Mouse (Mus musculus) heart, postnatal 10 days (tissue): Measurements from ENCODE around the gene Mrpl16. TPM values are rescaled to one million over a fixed set of nuclear protein-coding genes. Genes with fewer than 3 reads are reported as not detected.
A peak's percentile ranks its signal among the peaks of the same experiment; 100 is the strongest.

ENCODE experiments used
- DNase-seq, 2 experiments: peaks; one replicate each; pipeline ENCODE4 v3.0.0; 2021
- intact Hi-C: fragments of 180-260 bp; cut with DNase I; formaldehyde crosslinking; loops from one replicate; pipeline ENCODE4 v1.15.1; 2025
- total RNA-seq, 2 experiments: library from RNA; stranded (reverse); gene quantifications; 2 replicates each; pipeline ENCODE4 v1.2.3; 2021

Gene Mrpl16
- 10 to 100 TPM; 90.2 to 93.8 TPM for total RNA-seq

DNA sequence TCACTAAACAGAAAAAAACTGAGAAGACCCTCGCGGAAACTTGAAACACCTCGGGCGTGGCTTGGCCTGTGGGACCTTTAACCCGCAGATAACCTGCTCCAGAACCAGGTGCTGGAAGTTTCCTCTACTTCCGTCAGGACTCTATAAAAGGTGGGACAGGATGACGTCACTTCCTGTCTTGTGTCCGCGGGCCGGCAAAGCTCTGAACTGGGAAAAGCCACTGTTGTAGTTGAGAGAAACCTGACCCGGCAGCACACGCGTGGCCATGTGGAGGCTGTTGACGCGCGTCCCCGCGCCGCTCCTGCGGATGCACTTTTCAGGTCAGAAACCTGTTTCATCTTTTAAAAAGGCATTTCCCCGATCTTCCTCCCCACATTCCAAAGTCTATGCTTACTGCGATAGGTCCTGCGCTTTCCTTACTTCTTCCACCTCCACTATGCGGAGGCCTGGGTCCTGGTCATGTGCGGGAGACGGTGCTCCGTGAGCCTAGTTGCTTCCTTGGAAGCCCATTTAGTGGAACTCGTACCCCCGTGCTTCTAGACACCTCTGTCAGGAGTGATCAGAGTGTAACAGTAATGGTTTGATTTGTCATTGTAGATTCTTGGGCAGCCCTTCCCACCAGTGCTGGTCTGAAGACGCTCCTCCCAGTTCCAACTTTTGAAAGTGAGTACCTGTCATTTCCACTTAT is at the start of gene Mrpl16:
Mrpl16 (plus strand) TSS at position 187 of the 688 bp plus-strand sequence.
- intact Hi-C loops: no loop called here
- peak; percentile 92 to 94 for DNase-seq

DNA sequence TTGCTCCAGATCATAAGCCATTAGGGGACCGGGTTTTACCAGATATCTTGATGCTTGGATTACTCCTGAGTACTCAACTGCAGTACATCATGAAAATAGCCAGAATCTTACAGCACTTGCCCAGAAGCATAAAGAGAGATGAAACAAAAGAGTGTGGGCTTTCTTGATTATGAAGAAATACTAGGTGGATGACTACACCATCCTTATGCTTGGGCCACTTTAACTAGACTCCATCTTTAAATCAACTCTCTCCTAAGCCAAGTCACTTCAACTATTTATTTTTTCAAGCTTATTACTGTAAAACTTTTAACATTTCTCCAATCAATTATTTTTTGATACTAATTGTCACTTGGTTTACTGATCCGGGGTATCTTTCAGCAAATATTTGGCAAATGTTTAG is 46.3 kb upstream of the Mrpl16 start:
- DNase-seq: no peak
- intact Hi-C loops: no loop called here

DNA sequence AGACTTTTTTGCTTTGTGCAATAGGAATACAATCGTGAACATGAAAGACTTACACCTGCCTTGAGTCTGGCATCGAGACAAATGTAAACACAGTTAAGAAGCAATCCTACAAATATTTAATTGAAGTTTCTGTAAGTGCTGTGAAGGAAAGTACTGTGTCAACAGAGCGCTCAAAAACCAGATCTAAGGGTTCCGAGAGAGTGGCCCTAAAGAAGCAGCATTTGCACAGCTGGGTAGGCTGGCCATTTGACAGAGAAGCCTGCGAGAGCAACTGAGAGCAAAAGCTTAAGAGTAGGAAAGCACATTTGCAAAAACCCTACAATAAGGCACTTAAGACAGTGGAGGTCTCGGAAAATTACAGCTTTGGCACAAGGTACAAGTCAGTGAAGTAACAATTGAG is 45.9 kb upstream of the Mrpl16 start:
- DNase-seq: no peak
- intact Hi-C loops: no loop called here

DNA sequence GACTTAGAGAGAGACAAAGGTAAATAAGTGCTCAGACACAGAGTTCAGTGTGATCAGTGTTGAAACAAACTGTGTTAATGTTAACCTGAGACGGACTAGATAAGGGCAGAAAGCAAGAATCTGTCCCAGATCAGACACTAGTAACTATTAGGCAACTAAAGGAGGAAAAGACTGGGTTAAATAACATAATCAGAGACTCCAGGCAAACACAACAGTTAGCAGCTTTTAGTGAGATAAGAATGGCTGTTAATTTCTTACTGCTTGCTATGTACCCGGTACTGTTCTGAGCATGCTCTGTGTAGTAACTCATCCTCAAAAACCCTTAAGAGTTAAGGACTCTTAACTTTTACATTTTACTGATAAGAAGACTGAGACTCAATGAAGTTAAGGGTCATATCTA is 44.3 kb upstream of the Mrpl16 start:
- no peak for DNase-seq
- intact Hi-C loops: no loop called here

DNA sequence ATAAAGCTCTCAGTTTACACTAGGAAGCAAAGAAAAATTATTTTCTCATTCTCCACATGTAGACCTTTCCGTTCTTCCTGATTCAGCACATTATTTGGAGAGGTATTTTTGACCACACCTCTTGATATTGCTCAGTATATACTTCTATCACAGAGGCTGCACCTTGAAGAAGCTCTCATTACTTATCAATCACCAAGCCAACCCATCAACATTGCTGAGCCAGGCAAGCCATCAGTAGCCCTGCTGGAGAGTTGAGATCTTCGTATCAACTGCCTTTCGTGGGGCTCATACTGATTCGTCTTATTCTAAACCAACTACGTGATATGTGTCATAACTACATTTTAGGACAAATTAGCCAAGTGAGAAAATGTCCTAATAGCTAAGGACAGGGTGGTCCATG is 42.9 kb upstream of the Mrpl16 start:
- no peak for DNase-seq
- intact Hi-C loops: no loop called here

DNA sequence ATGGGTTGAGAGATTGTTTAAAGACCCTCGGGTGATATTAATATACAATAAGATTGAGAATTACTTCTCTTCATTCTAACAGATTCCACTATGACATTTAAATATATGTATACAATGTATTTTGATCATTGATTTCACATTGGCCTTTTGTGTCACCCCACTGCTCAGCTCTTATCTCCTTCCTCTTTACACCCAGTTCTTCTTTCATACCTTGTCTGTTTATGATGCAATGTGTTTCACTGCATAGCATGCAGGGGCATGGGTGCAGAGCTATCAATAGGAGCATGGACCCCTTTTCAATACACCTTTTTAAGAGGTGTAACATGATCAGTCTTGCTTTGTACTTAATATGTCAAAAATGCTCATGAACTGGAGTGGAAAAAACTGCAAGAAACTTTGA is 39.9 kb upstream of the Mrpl16 start:
- DNase-seq: no peak
- intact Hi-C loops: no loop called here

DNA sequence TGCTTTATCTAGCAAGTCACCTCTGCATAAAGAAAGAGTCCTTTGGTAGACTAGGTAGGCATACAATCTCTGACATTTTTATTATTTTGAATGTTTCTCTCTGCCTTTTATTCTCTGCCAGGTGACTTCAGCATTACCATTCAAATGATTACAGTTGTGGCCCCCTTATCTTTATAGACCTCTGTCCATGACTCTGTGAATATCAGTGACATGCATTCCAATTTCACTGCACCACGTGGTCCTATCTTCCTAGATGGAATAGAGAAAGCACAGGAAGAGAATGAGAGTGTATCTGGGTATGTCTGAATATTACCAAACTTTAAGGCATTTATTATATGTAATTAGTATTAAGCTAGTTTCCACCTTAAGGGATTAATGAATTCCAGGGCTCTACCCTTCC is 33.7 kb upstream of the Mrpl16 start:
- DNase-seq: no peak
- intact Hi-C loops: no loop called here

DNA sequence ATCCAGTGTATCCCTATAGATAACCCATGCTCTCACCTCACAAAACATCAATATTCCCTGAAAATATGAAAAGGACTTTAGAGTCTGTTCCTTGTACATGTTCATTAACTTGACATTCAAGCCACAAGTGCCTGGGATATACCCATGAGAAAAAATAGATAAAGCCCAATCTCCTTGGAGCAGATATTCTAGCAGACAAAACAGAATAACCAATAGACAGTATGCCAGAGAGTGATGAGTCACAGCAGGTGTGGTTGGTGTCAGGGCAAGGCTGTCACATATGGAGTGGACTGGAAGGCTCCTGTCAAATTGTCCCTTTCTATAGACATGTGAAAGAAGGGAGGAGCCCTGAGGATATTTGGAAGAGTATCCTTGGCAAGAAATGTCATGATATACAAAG is 24.5 kb upstream of the Mrpl16 start:
- intact Hi-C loops: no loop called here
- no peak for DNase-seq

DNA sequence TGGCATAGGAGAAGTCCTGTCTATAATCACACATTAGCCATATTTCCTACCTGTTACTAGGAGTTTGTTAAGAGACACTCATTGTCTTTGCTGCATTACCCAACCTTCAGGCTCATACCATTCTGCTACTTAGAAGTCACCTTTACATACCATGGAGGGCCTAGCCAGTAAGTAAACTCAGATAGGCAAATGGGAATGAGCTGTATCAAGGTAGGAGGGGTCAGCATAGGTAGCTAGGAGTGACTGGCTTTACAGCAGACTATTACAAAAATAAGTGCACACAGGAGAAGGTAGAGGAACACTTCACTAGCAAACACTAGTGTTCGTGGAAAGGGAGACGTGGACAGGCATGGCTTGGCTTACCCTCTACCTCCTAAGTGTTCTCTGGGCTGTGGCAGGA is 22.9 kb upstream of the Mrpl16 start, which contains the start of gene Gif:
Gif (plus strand) TSS at position 257 of the 400 bp plus-strand sequence.
- intact Hi-C loops: no loop called here
- no peak for DNase-seq

DNA sequence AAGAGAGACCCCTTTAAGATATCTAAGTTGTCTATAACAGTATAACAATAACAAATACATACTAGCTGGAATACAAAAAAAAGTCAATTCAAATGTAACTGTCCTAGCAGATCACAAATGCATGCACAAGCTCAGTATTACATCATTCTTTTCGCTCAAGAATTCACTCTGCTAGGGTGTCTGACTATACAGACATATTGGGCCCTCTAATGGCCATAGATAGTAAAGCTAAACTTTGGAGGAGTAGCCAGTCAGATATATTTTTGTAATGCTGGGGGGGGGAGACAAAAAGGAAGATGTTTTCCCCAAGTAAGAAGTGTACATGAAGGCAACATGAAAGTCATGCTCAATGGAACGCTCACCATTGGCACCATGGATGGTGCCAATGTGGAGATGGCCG is 5.1 kb upstream of the Mrpl16 start:
- intact Hi-C loops: loop anchor here (10.0 kb wide), 1 partner anchor 410 kb away; no protein-coding TSS in a partner anchor
- DNase-seq: no peak

DNA sequence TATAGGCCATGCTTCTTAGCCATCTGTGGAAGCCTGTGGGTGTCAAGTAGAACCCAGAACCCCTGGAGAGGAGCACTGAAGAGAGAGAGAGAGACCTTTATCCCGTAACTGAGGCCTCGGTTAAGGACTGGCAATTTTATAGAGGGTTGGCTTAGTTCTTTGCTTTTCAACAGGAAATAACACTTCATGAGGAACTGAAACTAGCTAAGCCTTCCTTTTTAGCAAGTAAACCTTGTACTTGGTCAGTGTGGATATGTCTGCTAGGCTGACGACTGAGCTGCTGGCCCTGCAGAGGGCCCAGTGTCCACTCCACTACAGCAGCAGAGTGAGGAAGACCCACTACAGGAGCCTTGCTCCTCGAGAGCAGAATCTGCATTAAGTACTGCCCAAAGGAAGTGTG is 3.8 kb upstream of the Mrpl16 start:
- DNase-seq: no peak
- intact Hi-C loops: loop anchor here (10.0 kb wide), 1 partner anchor 412 kb away; no protein-coding TSS in a partner anchor

DNA sequence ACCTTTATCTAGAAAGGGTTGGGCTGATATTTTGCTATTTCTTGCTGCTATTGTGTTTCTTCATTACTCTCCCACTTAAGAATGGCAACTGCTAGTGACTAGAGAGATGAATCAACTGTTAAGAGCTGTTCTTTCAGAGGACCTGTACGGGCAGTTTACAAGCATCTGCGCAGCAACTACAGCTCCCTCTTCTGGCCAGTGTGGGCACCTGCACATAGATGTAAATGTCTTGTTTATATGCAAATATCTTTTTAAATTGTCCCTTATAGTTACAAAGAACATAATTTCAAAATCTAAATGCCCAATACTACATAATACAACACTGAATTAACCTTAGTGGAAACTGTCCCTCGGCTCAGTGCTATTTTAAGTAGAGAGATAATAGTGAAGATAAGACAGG is 2.0 kb upstream of the Mrpl16 start:
- DNase-seq: peak in 1 of 2 experiments; percentile 16
- intact Hi-C loops: loop anchor here (1.0 to 10.0 kb wide), 2 partner anchors 156 to 413 kb away; no protein-coding TSS in a partner anchor

DNA sequence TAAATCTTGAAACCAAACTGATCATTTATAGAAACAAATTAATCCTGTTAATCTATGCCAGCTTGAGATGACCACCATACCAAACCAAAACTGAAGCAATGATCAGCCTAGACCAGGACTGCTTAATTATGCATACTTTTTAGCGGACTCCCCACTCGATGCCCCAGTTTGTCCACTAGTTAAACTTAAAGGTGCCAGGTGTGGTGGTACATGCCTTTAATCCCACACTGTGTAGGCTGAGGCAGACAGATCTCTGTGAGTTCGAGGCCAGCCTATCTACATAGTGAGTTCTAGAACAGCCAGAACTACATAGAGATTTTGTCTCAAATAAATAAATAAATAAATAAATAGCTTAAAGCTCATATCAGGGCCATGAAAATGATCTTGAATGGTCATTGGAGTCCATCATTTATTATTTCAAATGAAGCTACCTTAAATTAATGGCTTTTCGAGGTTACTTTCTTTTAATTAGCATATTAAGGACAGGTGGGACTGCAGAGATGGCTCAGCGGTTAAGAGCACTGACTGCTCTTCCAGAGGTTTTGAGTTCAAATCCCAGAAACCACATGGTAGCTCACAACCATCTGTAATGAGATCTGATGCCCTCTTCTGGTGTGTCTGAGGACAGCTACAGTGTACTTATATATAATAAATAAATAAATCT is 802 bp upstream of the Mrpl16 start:
- intact Hi-C loops: loop anchor here (10.0 kb wide), 1 partner anchor 415 kb away; no protein-coding TSS in a partner anchor
- DNase-seq: no peak

DNA sequence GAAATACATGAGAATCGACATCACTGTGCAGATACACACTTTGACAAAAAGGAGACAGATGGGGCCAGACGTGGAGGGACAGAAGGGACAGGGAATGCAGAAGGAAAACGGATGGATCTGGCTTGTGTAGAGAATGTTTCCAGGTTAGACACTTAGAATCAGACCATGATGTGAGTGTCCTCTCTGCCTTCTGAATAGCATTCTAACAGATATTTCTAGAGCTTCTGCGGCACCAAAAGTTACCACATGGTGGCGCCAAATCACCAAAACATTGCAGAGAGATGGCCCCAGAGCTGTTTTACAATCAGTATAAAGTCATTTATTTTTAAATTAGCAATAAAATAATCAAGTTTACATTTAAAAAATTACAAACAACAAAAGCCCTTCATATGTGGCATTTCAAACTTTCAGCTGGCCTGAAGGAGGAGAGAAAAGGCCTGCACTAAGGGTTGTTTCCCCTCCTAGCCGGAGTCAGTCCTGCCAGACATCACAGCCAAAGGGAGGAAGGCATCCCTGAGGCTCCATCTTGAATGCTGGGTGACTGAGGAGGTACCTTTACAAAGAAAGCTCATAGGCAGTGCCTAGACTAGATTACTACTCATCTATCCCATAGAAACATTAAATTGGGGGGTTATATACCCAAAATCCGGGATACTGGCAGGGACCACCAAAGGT is 7.1 kb downstream of the Mrpl16 start:
- intact Hi-C loops: loop anchor here (1.0 to 2.0 kb wide), 2 partner anchors 43 to 235 kb away; no protein-coding TSS in a partner anchor

DNA sequence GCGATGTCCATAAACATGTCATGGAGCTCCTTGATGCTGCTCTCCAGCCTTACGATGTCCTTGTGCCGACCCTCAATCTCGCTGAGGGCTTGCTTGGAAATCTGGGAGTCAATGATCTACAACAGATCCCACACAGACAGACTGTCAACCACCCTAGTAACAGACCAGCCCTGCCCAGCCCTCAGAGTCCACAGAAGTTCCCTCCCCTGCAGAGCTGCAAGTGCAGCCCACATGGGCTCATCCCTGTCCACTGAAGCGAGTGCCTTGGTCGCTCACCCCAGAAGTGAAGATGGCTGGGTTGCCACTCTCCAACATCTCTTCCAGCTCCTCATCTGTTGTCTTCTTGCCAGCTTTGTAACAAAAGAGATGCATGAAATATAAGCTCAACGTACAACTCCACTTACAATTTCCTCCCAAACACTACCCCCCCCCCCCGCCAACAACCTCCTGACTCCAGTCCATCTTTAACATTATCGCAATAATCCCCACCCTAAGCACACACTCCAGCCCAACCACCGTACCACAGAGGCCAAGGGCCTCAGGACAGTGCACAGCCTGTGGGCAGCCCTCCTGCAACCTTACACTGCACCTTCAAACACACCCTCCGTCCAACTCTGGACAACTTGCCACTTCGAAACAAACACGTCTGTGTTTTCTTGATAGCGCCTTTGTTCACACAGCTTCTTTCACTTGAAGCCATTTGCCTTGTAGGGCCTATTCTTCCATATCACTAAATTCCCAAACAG is 15.4 kb downstream of the Mrpl16 start:
- DNase-seq: no peak
- intact Hi-C loops: no loop called here

More for the DNA sequence above, 7.1 kb downstream of the Mrpl16 start:
- peak; percentile 61 to 83 for DNase-seq

DNA sequence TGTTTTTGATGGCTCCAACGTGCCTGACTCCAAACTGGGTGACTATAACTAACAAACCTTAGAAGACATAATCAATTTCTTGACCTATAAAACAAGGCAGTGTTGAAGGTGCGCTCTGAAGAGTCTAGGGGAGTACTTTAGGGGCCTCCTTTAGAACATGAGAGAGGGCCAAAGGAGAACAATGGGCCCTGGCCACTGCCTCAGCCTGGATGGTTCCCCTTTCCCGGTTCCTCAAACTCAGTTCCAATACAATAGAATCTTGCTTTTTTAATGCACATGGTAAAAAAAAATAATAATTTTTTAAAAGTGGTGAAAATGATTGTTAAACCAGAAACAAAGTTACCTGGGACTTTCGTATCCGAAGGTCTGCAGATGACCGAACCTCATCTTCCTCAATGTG is 17.6 kb downstream of the Mrpl16 start:
- intact Hi-C loops: no loop called here

DNA sequence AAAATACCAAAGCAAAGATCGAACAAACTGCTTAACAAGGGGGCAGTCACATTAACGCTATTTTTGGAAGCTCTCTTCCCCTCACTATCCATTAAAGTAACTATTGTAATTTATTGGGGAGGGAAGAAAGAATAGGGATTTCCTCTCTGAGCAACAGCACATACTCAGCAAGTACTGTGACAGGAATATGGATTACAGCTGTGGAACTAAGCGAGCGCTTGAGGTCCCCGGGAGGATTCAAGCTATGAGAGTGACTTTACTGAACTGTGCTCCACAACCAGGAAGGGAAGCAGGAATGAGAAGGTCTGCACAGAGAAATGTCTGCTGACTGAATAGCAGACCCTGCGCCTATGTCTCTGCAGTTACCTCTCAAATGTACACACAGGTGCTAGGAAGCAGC is 18.7 kb downstream of the Mrpl16 start:
- DNase-seq: no peak
- intact Hi-C loops: no loop called here

More for the DNA sequence above, 17.6 kb downstream of the Mrpl16 start:
- DNase-seq: no peak

DNA sequence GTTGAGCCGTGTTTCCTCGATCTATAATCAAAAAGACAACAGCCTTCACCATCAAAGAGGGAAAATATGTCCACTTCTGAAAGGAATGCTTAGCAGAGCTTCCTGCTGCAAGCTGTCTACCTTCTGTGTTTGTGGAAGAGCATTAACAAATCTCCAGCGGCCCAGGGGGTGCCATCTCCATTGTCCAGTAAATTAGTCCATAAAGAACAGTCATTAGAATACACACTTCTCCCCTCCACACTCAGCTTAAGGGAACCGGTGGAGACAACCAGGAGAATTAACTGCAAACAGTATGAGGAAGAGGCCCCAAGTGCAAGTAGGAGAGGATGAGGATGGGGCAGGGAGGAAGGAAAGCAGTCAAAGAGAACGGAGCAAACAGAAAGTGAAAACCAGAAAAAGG is 21.6 kb downstream of the Mrpl16 start:
- intact Hi-C loops: no loop called here
- DNase-seq: no peak

DNA sequence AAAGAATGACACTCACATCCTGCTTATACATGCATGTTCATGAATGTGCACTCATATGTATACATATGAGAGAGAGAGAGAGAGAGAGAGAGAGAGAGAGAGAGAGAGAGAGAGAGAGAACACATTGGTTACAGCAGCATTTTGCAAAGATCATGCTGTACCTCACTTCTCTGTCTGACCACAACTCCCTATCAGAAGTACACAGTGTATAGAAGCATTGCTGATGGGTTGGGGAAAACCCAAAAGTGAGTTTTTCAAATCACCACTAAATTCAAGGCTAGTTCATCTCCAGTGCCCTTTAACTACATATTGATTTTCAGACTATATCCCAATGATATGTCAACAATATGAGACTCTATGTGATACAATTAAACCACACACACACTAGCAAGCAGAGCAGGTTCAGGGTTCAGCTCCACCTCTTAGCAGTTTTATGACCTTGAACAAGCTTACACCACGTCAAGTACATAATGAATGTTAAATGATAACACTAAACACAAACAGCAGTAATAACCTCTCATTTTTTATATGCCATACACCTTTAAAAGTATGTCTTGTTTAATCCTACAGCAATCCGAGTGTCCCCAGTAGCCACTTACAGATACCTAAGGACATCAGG is 23.7 kb downstream of the Mrpl16 start:
- intact Hi-C loops: no loop called here
- DNase-seq: no peak

DNA sequence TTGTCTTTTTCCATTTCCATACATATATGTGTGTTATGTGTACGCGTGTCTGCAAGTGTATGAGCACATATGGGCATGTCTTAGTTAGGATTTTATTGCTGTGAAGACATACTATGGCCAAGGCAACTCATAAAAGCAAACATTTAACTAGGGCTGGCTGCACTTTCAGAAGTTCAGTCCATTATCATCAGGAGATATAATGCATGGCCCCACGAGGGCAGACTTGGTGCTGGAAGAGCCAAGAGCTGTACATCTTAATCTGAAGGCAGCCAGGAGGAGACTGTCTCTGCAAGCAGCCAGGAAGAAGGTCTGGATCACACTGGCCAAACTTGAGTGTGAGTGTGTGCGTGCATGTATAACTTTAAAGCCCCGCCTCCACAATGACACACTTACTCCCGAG is 24.3 kb downstream of the Mrpl16 start:
- intact Hi-C loops: no loop called here
- DNase-seq: no peak
